Mouse (Mus musculus): ENCODE results near the gene Rab5b.
"Not testable (repeated sequence)": the region's sequence is repeated elsewhere in the genome, so short reads cannot be mapped to it uniquely, and the experiment has no call there.

The Rab5b gene

GRCm38 (mm10) chr10:128641871-128642270, 54.2 kb downstream of the Rab5b start:
- DNase-seq: no peak

DNA sequence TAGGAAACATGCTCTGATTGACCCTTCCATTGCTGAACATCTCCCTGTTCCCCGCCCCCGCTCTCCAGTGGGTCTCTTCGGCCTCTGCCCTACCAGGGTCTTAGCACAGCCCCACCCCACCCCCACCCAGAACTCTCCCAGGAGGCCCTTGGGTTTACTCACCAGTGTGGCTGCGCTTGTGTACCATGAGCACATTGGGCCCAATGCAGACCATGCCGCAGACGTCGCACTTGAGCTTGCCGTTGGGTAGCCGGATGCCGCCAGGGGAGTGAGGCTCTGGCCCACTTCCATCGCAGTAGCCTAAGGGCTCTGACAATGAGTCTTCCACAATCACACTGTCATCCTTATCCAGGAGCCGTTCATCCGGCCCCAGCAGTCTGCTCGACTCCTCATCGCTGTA, 55.2 kb downstream of the Rab5b start:
- no peak for DNase-seq

- no peak for DNase-seq
Observed at GRCm38 (mm10) chr10:128639999-128640398, 56.1 kb downstream of the Rab5b start.

GRCm38 (mm10) chr10:128637011-128637410, 59.1 kb downstream of the Rab5b start:
- no peak for DNase-seq

DNA sequence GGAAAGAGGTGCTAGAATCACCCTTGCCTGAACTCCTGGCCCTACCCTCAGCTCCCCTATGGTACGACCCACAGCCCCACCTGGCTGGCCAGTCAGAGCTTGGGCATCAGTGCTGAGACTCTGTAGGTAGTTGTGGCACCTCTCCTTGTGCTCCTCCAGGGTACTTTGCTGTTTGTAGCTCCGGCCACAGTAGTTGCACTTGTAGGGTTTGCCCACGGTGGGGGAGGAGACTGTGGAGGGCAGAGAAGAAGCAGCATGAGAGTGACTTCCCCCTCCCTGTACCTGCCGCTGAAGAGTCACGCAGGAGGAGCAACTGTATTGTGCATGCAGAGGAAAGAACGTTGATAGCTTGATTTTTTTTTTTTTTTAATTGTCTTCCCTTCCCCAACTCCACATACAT, 59.5 kb downstream of the Rab5b start:
- DNase-seq: no peak

- no peak for DNase-seq
Observed at GRCm38 (mm10) chr10:128635697-128636096, 60.4 kb downstream of the Rab5b start.

- no peak for DNase-seq
Observed at GRCm38 (mm10) chr10:128631571-128631970, 64.5 kb downstream of the Rab5b start.

- not testable (repeated sequence) for DNase-seq
Observed at GRCm38 (mm10) chr10:128630306-128630705, 65.8 kb downstream of the Rab5b start.

DNA sequence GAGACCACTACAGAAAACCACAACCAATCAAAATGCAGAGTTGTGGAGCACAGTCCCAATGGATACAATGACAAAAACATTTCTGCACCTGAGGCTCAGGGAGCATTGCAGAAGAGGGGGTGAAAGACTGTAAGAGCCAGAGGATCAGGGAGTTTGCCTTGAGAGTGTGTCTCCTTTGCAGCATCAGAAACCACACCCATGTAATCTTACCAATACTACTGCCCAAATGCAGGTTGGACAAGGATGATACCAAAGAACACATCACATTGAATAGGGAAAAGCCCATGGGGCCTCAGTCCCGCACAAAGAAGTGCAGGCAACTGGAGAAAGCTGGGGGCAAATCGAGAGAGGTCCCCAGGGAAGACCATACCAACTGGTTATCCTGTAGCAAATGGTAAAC, 66.3 kb downstream of the Rab5b start:
- DNase-seq: no peak

- DNase-seq: no peak
Observed at GRCm38 (mm10) chr10:128627398-128628317, 68.4 kb downstream of the Rab5b start.

All from right cerebral cortex, postnatal 4 days (tissue).